Mouse (Mus musculus): ENCODE data around the gene Ptpro.
"Not testable (repeated sequence)": the region's sequence is repeated elsewhere in the genome, so short reads cannot be mapped to it uniquely, and the experiment has no call there.

The Ptpro gene

GRCm38 (mm10) chr6:137395075-137395474, 143.0 kb downstream of the Ptpro start:
- no peak for DNase-seq

GRCm38 (mm10) chr6:137396106-137396793, 144.1 kb downstream of the Ptpro start:
- no peak for DNase-seq

- no peak for DNase-seq
Observed at GRCm38 (mm10) chr6:137397358-137397757, 145.2 kb downstream of the Ptpro start.

- no peak for DNase-seq
Observed at GRCm38 (mm10) chr6:137404196-137404595, 152.1 kb downstream of the Ptpro start.

GRCm38 (mm10) chr6:137405690-137406089, 153.6 kb downstream of the Ptpro start:
- DNase-seq: no peak

- no peak for DNase-seq
Observed at GRCm38 (mm10) chr6:137410510-137410909, 158.4 kb downstream of the Ptpro start.

GRCm38 (mm10) chr6:137411901-137412378, 159.8 kb downstream of the Ptpro start:
- no peak for DNase-seq

- DNase-seq: no peak
Observed at GRCm38 (mm10) chr6:137413045-137413444, 160.9 kb downstream of the Ptpro start.

GRCm38 (mm10) chr6:137414531-137415405, 162.6 kb downstream of the Ptpro start:
- peak; percentile 58 for DNase-seq

GRCm38 (mm10) chr6:137422777-137423176, 170.7 kb downstream of the Ptpro start:
- DNase-seq: no peak

GRCm38 (mm10) chr6:137423830-137424229, 171.7 kb downstream of the Ptpro start:
- no peak for DNase-seq

- no peak for DNase-seq
Observed at GRCm38 (mm10) chr6:137425500-137426432, 173.6 kb downstream of the Ptpro start.

- DNase-seq: no peak
Observed at GRCm38 (mm10) chr6:137433521-137434137, 181.5 kb downstream of the Ptpro start.

- no peak for DNase-seq
Observed at GRCm38 (mm10) chr6:137437486-137437885, 185.4 kb downstream of the Ptpro start.

- no peak for DNase-seq
Observed at GRCm38 (mm10) chr6:137437902-137438580, 185.9 kb downstream of the Ptpro start.

- no peak for DNase-seq
Observed at GRCm38 (mm10) chr6:137440559-137441486, 188.7 kb downstream of the Ptpro start.

- DNase-seq: no peak
Observed at GRCm38 (mm10) chr6:137443089-137443488, 191.0 kb downstream of the Ptpro start.

GRCm38 (mm10) chr6:137446116-137446515, 194.0 kb downstream of the Ptpro start:
- DNase-seq: not testable (repeated sequence)

- peak; percentile 10 for DNase-seq
Observed at GRCm38 (mm10) chr6:137455537-137456041, 203.5 kb downstream of the Ptpro start.

- no peak for DNase-seq
Observed at GRCm38 (mm10) chr6:137456064-137456463, 203.9 kb downstream of the Ptpro start.

Data from thymus, postnatal 4 days (tissue).